Mouse (Mus musculus) kidney, adult 2 months (tissue): ENCODE measurements at regions not wholly inside any gene's neighbourhood (a gene's known extent, or its start where the extent isn't known, plus 50 kb on each side); places are given as distances from the start of the nearest gene placed in this dataset.

Source experiments
- DNase-seq: peaks from one replicate; pipeline ENCODE4 v3.0.0; 2021
- H3K27ac ChIP-seq: fragments of 200-500 bp; 2 replicates; pipeline ENCODE4 v1.5.1; 2012; ENCODE audit warnings: low read depth, low read length, control low read depth, inconsistent platforms; ENCODE audit not compliant: insufficient read depth
- H3K27me3 ChIP-seq: fragments of 200-500 bp; replicated peaks from 2 replicates; pipeline ENCODE4 v1.6.1; 2012; ENCODE audit warnings: mild to moderate bottlenecking, moderate library complexity, low read length, inconsistent platforms; ENCODE audit not compliant: control insufficient read depth, insufficient read depth
- H3K36me3 ChIP-seq: fragments of 200-500 bp; 2 replicates; pipeline ENCODE4 v1.6.1; 2012; ENCODE audit warnings: mild to moderate bottlenecking, moderate library complexity, low read length, inconsistent platforms; ENCODE audit not compliant: control insufficient read depth, insufficient read depth
- H3K4me1 ChIP-seq: fragments of 200-500 bp; 2 replicates; pipeline ENCODE4 v1.6.1; 2011; ENCODE audit warnings: low read length; ENCODE audit not compliant: control insufficient read depth, insufficient read depth
- H3K4me3 ChIP-seq: fragments of 200-500 bp; 2 replicates; pipeline ENCODE4 v1.5.1; 2011; ENCODE audit warnings: mild to moderate bottlenecking, low read depth, low read length, control low read depth; ENCODE audit not compliant: insufficient read depth
- CTCF ChIP-seq: fragments of 200-500 bp; conservative IDR thresholded peaks from 2 replicates; pipeline ENCODE4 v1.5.1; 2011; ENCODE audit warnings: low read depth, mild to moderate bottlenecking, control low read depth, low read length, moderate library complexity, mixed read lengths; ENCODE audit not compliant: insufficient read depth, insufficient read length
- POLR2A ChIP-seq: fragments of 200-500 bp; IDR thresholded peaks from one replicate; pipeline ENCODE4 v1.6.1; 2011; ENCODE audit warnings: low read depth, low read length, control low read depth
- WGBS: fragments of 180-500 bp; shearing (Covaris S2); methylation state at CpG from one replicate; pipeline ENCODE4 v1.1.7; 2018; 5-methylcytosine and 5-hydroxymethylcytosine counted together

DNA sequence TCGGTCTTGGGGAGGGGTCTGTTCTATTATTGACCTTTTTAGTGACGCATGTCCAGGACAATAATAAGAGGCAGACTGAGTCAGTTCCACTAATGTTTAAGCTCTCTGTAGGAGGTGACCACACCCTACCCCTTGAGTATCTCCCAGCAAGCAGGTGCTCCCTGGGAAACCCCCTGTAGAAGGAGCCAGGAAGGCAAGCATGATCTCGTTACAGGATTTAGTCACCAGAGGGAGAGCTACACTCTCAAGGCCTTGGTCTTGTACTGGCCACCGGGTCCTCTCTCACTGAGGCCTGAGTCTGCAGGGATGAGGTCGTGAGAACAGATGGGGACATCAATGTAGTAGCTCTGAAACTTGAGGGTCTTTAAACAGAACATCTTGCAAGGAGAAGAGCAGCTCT lies 55.3 kb upstream of the Ccnd2 start:
- 74% methylated on average over 5 of the region's 5 CpGs for WGBS
- Histone ChIP-seq H3K4me3 (no peak overlapping the region), H3K27ac (no peak overlapping the region), H3K27me3 (no peaks in the 10 kb centered on the region), H3K36me3 (no peaks in the 10 kb centered on the region), H3K4me1 (no peaks in the 10 kb centered on the region)
- no peak for TF ChIP-seq POLR2A
- TF ChIP-seq CTCF, result no peak
- no peak for DNase-seq

DNA sequence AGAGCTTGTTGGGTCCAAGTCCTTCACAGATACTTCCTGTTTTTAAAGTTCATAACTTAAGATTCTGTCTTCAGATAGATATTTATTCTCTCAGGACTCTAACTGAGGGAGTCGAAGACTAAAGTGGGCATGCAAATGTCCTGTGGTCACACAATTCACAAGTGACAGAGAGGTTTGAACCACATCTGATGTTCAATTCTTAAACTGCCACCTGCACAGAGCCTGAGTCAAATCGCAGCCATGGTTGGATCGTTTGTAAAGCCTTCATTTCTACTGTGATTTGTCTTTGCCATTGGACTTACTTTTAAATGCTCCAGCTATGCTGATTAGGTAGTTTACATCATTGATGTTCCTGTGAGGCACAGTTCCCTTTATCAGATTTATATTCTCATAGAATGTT lies 61.4 kb upstream of the Ccnd2 start:
- DNase-seq, result no peak
- WGBS, result 89% methylated on average over 3 of the region's 3 CpGs
- TF ChIP-seq CTCF, result no peak
- no peak for TF ChIP-seq POLR2A
- Histone ChIP-seq H3K36me3 (no peaks in the 10 kb centered on the region), H3K27ac (no peak overlapping the region), H3K27me3 (no peaks in the 10 kb centered on the region), H3K4me1 (no peaks in the 10 kb centered on the region), H3K4me3 (no peak overlapping the region)

DNA sequence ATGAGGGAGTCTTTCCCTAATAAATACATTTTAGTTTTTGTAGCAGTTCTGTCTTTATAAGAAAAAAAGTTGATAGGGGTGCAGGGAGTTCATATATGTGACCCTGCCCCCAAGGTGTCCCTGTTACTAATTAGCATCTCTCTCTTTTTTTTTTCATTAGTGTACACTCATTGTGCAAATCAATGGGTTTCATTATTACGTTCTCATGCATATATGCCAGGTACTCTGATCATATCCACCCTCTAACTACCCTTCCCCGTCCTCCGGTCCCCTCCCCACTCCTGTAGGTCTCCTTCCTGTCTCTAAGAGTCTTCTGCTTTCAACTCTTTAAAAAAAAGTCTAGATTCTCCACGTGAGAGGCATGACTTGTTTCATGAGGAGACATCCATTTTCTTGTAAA lies 63.9 kb upstream of the Ccnd2 start:
- 50% methylated on average over 4 of the region's 4 CpGs for WGBS
- DNase-seq, result no peak
- Histone ChIP-seq H3K27ac (no peak overlapping the region), H3K4me1 (no peaks in the 10 kb centered on the region), H3K27me3 (no peaks in the 10 kb centered on the region), H3K4me3 (no peak overlapping the region), H3K36me3 (no peaks in the 10 kb centered on the region)
- no peak for TF ChIP-seq POLR2A
- no peak for TF ChIP-seq CTCF

- no peak for TF ChIP-seq POLR2A
- TF ChIP-seq CTCF, result no peak
- Histone ChIP-seq H3K27me3 (no peaks in the 10 kb centered on the region), H3K36me3 (no peaks in the 10 kb centered on the region), H3K27ac (no peak overlapping the region), H3K4me3 (no peak overlapping the region), H3K4me1 (no peaks in the 10 kb centered on the region)
- 76% methylated on average over 17 of the region's 17 CpGs for WGBS
- DNase-seq, result no peak
These were observed 66.8 kb upstream of the Ccnd2 start for GRCm38 (mm10) chr6:127218634-127219445.

DNA sequence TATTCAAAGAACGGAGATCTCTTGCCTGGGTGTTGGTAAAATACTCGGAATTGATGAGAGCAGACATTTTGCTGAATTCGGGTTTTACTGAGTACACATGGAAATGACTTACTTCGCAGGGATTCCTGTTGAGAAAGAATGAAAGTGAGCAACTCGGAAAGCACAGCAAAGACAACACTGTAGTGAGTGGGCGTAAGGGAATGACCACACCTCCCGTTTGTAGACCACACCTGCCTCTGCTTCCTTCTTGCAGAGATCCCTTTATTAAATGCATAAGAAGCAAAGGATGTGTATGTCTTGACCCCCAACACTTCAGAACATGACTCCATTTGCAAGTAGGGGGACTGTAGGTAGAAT lies 67.4 kb upstream of the Ccnd2 start:
- no peak for DNase-seq

GRCm38 (mm10) chr6:127226242-127226983 lies 74.4 kb upstream of the Ccnd2 start:
- H3K4me1 ChIP-seq, result no peaks in the 10 kb centered on the region
- H3K36me3 ChIP-seq, result no peaks in the 10 kb centered on the region
- no peak overlapping the region for H3K4me3 ChIP-seq
- no peaks in the 10 kb centered on the region for H3K27me3 ChIP-seq
- no peak overlapping the region for H3K27ac ChIP-seq
- 53% methylated on average over 5 of the region's 5 CpGs for WGBS
- TF ChIP-seq CTCF (no peak), POLR2A (no peak)
- DNase-seq, result no peak

More for the DNA sequence above, 67.4 kb upstream of the Ccnd2 start:
- no peak overlapping the region for H3K27ac ChIP-seq
- H3K27me3 ChIP-seq, result no peaks in the 10 kb centered on the region
- WGBS, result 66% methylated on average over 7 of the region's 7 CpGs
- TF ChIP-seq CTCF, result no peak
- no peak for TF ChIP-seq POLR2A
- no peaks in the 10 kb centered on the region for H3K36me3 ChIP-seq
- H3K4me3 ChIP-seq, result no peak overlapping the region
- H3K4me1 ChIP-seq, result no peaks in the 10 kb centered on the region

DNA sequence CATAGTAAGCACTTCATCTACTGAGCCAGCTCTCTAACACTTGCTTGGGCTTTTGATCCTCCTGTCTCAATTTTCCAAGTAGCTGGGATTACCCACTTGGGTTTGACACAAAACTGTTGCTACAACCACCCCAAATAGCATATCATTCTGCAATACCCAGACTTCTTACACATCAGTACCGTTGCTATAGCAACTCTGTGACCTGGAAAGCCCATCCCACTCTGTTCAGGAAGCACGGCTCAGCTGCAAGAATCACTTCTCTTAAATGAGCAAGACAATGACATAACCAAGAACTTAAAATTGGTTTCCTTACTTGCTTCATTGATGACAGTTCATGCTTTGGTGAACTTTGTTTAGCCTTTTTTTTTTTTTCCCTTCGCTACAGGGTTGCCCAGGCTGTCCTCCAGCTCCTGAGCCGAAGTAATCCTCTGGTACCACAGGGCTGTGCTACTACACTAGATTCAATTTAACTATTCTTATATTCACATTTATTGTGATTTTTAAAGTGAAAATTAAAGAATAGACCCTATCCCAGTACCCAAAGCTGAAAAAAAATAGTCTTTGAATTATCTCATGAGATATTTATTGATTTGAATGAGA lies 84.6 kb upstream of the Ccnd2 start:
- no peak for DNase-seq
- Histone ChIP-seq H3K27me3 (no peaks in the 10 kb centered on the region), H3K4me1 (no peaks in the 10 kb centered on the region), H3K27ac (no peak overlapping the region), H3K4me3 (no peak overlapping the region), H3K36me3 (no peaks in the 10 kb centered on the region)
- TF ChIP-seq CTCF (no peak), POLR2A (no peak)
- 70% methylated on average over 4 of the region's 4 CpGs for WGBS
